Mouse (Mus musculus) forebrain, embryonic 10.5 days (tissue): Measurements from ENCODE around the gene Arhgap33. TPM values are rescaled to one million over a fixed set of nuclear protein-coding genes. Genes with fewer than 3 reads are reported as not detected.

Source experiments
- DNase-seq: peaks from one replicate; pipeline ENCODE4 v3.0.0-alpha.2; 2017; ENCODE audit warnings: low spot score; ENCODE audit errors: extremely low spot score
- H3K27ac ChIP-seq: fragments of 300-500 bp; sonication (generic); 2 replicates; pipeline ENCODE4 v1.5.1; 2016; ENCODE audit warnings: mild to moderate bottlenecking
- H3K27me3 ChIP-seq: fragments of 300-500 bp; sonication (generic); 2 replicates; pipeline ENCODE4 v1.6.1; 2016; ENCODE audit warnings: mild to moderate bottlenecking; ENCODE audit not compliant: poor library complexity, severe bottlenecking
- H3K36me3 ChIP-seq: fragments of 300-500 bp; sonication (generic); replicated peaks from 2 replicates; pipeline ENCODE4 v1.6.1; 2016; ENCODE audit warnings: mild to moderate bottlenecking, moderate library complexity
- H3K4me1 ChIP-seq: fragments of 300-500 bp; sonication (generic); 2 replicates; pipeline ENCODE4 v1.6.1; 2016
- H3K4me3 ChIP-seq: fragments of 300-500 bp; sonication (generic); 2 replicates; pipeline ENCODE4 v1.5.1; 2016; ENCODE audit warnings: mild to moderate bottlenecking, moderate library complexity
- H3K9me3 ChIP-seq: fragments of 300-500 bp; sonication (generic); 2 replicates; pipeline ENCODE4 v1.6.1; 2016; ENCODE audit warnings: mild to moderate bottlenecking, moderate library complexity
- WGBS: fragments of 180-500 bp; shearing (Covaris S2); methylation state at CpG from one replicate; pipeline ENCODE4 v1.1.7; 2016; 5-methylcytosine and 5-hydroxymethylcytosine counted together
- polyA plus RNA-seq: library from polyadenylated mRNA; unstranded; fragments of >200 nt; fragmentation: Nextera tagmentation; extraction: Ambion mirVana; gene quantifications from 2 replicates; pipeline ENCODE4 v1.2.1, GENCODE M21; 2016

Arhgap33 gene
- polyA plus RNA-seq = 29.7 and 31.9 TPM in 2 replicates

GRCm38 (mm10) chr7:30534633-30535577 lies at the start of gene Arhgap33:
Gene Arhgap33, minus strand, starts transcription at chr7:30535060.
- WGBS = under 1% methylated on average over 66 of the region's 84 CpGs
- peaks cover 49% of the 10 kb centered on the region for H3K36me3 ChIP-seq
- H3K9me3 ChIP-seq = no peaks in the 10 kb centered on the region
- H3K4me1 ChIP-seq = peaks cover 43% of the 10 kb centered on the region
- peak; percentile 97 for DNase-seq
- peak within 1 kb of the TSS; percentile 75 for H3K4me3 ChIP-seq
- H3K27me3 ChIP-seq = peaks cover 21% of the 10 kb centered on the region
- H3K27ac ChIP-seq = peak within 1 kb of the TSS; percentile 97

GRCm38 (mm10) chr7:30584339-30584738 lies 49.5 kb upstream of the Arhgap33 start:
- Histone ChIP-seq H3K4me3 (no peak overlapping the region), H3K27me3 (no peaks in the 10 kb centered on the region), H3K4me1 (peaks cover 17% of the 10 kb centered on the region), H3K27ac (no peak overlapping the region), H3K36me3 (peaks cover 76% of the 10 kb centered on the region), H3K9me3 (no peaks in the 10 kb centered on the region)
- 93% methylated on average over 10 of the region's 10 CpGs for WGBS
- no peak for DNase-seq

GRCm38 (mm10) chr7:30581547-30581946 lies 46.7 kb upstream of the Arhgap33 start:
- no peaks in the 10 kb centered on the region for H3K27me3 ChIP-seq
- peaks cover 2% of the 10 kb centered on the region for H3K4me1 ChIP-seq
- no peak overlapping the region for H3K27ac ChIP-seq
- no peak overlapping the region for H3K4me3 ChIP-seq
- no peaks in the 10 kb centered on the region for H3K9me3 ChIP-seq
- no peak for DNase-seq
- H3K36me3 ChIP-seq = peaks cover 100% of the 10 kb centered on the region
- 95% methylated on average over 16 of the region's 16 CpGs for WGBS

- H3K27ac ChIP-seq = no peak overlapping the region
- H3K36me3 ChIP-seq = peaks cover 100% of the 10 kb centered on the region
- no peak overlapping the region for H3K4me3 ChIP-seq
- no peaks in the 10 kb centered on the region for H3K27me3 ChIP-seq
- DNase-seq = no peak
- WGBS = 89% methylated on average over 8 of the region's 8 CpGs
- no peaks in the 10 kb centered on the region for H3K4me1 ChIP-seq
- H3K9me3 ChIP-seq = no peaks in the 10 kb centered on the region
These were observed 45.1 kb upstream of the Arhgap33 start for GRCm38 (mm10) chr7:30579950-30580349.

GRCm38 (mm10) chr7:30572969-30573368 lies 38.1 kb upstream of the Arhgap33 start:
- Histone ChIP-seq H3K9me3 (no peaks in the 10 kb centered on the region), H3K4me1 (no peaks in the 10 kb centered on the region)

GRCm38 (mm10) chr7:30572389-30572788 lies 37.5 kb upstream of the Arhgap33 start:
- Histone ChIP-seq H3K27me3 (no peaks in the 10 kb centered on the region), H3K27ac (no peak overlapping the region), H3K9me3 (no peaks in the 10 kb centered on the region), H3K36me3 (peaks cover 98% of the 10 kb centered on the region), H3K4me1 (no peaks in the 10 kb centered on the region), H3K4me3 (no peak overlapping the region)
- no peak for DNase-seq
- 91% methylated on average over 5 of the region's 5 CpGs for whole genome bisulfite sequencing

More at GRCm38 (mm10) chr7:30572969-30573368, 38.1 kb upstream of the Arhgap33 start:
- H3K27me3 ChIP-seq = no peaks in the 10 kb centered on the region
- 81% methylated on average over 2 of the region's 2 CpGs for WGBS
- H3K27ac ChIP-seq = no peak overlapping the region
- H3K4me3 ChIP-seq = no peak overlapping the region
- no peak for DNase-seq
- H3K36me3 ChIP-seq = peaks cover 100% of the 10 kb centered on the region

GRCm38 (mm10) chr7:30567555-30567954 lies 32.7 kb upstream of the Arhgap33 start:
- Histone ChIP-seq H3K4me3 (no peak overlapping the region), H3K4me1 (peaks cover 10% of the 10 kb centered on the region), H3K27me3 (no peaks in the 10 kb centered on the region), H3K9me3 (no peaks in the 10 kb centered on the region), H3K36me3 (peaks cover 81% of the 10 kb centered on the region), H3K27ac (no peak overlapping the region)
- DNase-seq = no peak
- 89% methylated on average over 11 of the region's 11 CpGs for WGBS

GRCm38 (mm10) chr7:30566033-30566432 lies 31.2 kb upstream of the Arhgap33 start:
- WGBS = 90% methylated on average over 9 of the region's 9 CpGs
- peaks cover 66% of the 10 kb centered on the region for H3K36me3 ChIP-seq

GRCm38 (mm10) chr7:30564970-30565571 lies 30.2 kb upstream of the Arhgap33 start, which contains the start of gene Igflr1:
Gene Igflr1, plus strand, starts transcription at chr7:30565427.
- peaks cover 19% of the 10 kb centered on the region for H3K4me1 ChIP-seq
- H3K27ac ChIP-seq = no peak within 1 kb of the TSS
- peak within 1 kb of the TSS; percentile 72 for H3K4me3 ChIP-seq
- no peaks in the 10 kb centered on the region for H3K27me3 ChIP-seq
- no peaks in the 10 kb centered on the region for H3K9me3 ChIP-seq
- H3K36me3 ChIP-seq = peaks cover 56% of the 10 kb centered on the region
- 95% methylated on average over 12 of the region's 12 CpGs for WGBS
- DNase-seq = no peak

More at GRCm38 (mm10) chr7:30566033-30566432, 31.2 kb upstream of the Arhgap33 start:
- H3K27ac ChIP-seq = no peak overlapping the region
- no peaks in the 10 kb centered on the region for H3K27me3 ChIP-seq
- no peaks in the 10 kb centered on the region for H3K9me3 ChIP-seq
- no peak overlapping the region for H3K4me3 ChIP-seq
- H3K4me1 ChIP-seq = peaks cover 17% of the 10 kb centered on the region
- no peak for DNase-seq

- Histone ChIP-seq H3K36me3 (peaks cover 45% of the 10 kb centered on the region), H3K27me3 (no peaks in the 10 kb centered on the region), H3K27ac (peak overlapping the region; percentile 91), H3K4me3 (peak overlapping the region; percentile 72), H3K9me3 (no peaks in the 10 kb centered on the region), H3K4me1 (peaks cover 25% of the 10 kb centered on the region)
- 26% methylated on average over 6 of the region's 6 CpGs for WGBS
- no peak for DNase-seq
These were observed 29.0 kb upstream of the Arhgap33 start for GRCm38 (mm10) chr7:30563906-30564280.

GRCm38 (mm10) chr7:30563117-30563905 lies 28.5 kb upstream of the Arhgap33 start, which contains the start of the genes U2af1l4, Gm49396 and Psenen:
Gene U2af1l4, plus strand, starts transcription at chr7:30563301.
Gene Gm49396, plus strand, starts transcription at chr7:30563344.
Gene Psenen, minus strand, starts transcription at chr7:30563627.
- H3K27me3 ChIP-seq = no peaks in the 10 kb centered on the region
- peak within 1 kb of the TSS; percentile 91 for H3K27ac ChIP-seq
- peak; percentile 95 for DNase-seq
- H3K4me3 ChIP-seq = peak within 1 kb of the TSS; percentile 72
- H3K4me1 ChIP-seq = peaks cover 31% of the 10 kb centered on the region
- H3K36me3 ChIP-seq = peaks cover 39% of the 10 kb centered on the region
- under 1% methylated on average over 45 of the region's 45 CpGs for WGBS
- H3K9me3 ChIP-seq = no peaks in the 10 kb centered on the region

GRCm38 (mm10) chr7:30562526-30563116 lies 27.8 kb upstream of the Arhgap33 start:
- Histone ChIP-seq H3K4me1 (peaks cover 37% of the 10 kb centered on the region), H3K9me3 (no peaks in the 10 kb centered on the region), H3K27ac (peak overlapping the region; percentile 91), H3K36me3 (peaks cover 37% of the 10 kb centered on the region), H3K27me3 (no peaks in the 10 kb centered on the region), H3K4me3 (peak overlapping the region; percentile 72)
- DNase-seq = no peak
- WGBS = 3% methylated on average over 27 of the region's 27 CpGs
